Mouse (Mus musculus): ENCODE data around the gene Mocs3. TPM values are rescaled to one million over a fixed set of nuclear protein-coding genes. Genes with fewer than 3 reads are reported as not detected.

Gene Mocs3
- polyA plus RNA-seq, 1 experiment: 11.4 TPM

GRCm38 (mm10) chr2:168229116-168230025, 1.1 kb upstream of the Mocs3 start:
- H3K79me2 ChIP-seq (ENCODE audit: control insufficient read depth, insufficient read depth): peaks cover 44% of the 10 kb centered on the region
- peak overlapping the region; percentile 82 for H3ac ChIP-seq (ENCODE audit: control insufficient read depth, insufficient read length)
- H3K4me2 ChIP-seq (ENCODE audit: low read depth): peak overlapping the region; percentile 79
- H3K27me3 ChIP-seq (ENCODE audit: control insufficient read depth, insufficient read depth, insufficient read length): no peaks in the 10 kb centered on the region
- TF ChIP-seq CEBPB (IDR thresholded peaks at IDR 0.05; ENCODE audit: insufficient read depth, poor library complexity, severe bottlenecking) (no peak), E2F4 (IDR thresholded peaks at IDR 0.05; ENCODE audit: insufficient read depth) (no peak), POLR2AphosphoS2 (IDR thresholded peaks at IDR 0.05; ENCODE audit: insufficient read length, low read depth) (no peak), MAX (IDR thresholded peaks at IDR 0.05; ENCODE audit: low read depth) (no peak), USF1 (IDR thresholded peaks at IDR 0.05; ENCODE audit: low read depth) (no peak), MYOG (IDR thresholded peaks at IDR 0.05; ENCODE audit: control insufficient read depth in 1 of 3, insufficient read depth in 1 of 3, insufficient read length in 2 of 3, low read depth in 2 of 3) (no peak), REST (IDR thresholded peaks at IDR 0.05; ENCODE audit: insufficient read depth, insufficient read length) (no peak), SRF (IDR thresholded peaks at IDR 0.05; ENCODE audit: control insufficient read depth, insufficient read length, low read depth) (no peak)
- peaks cover 6% of the 10 kb centered on the region for H3K36me3 ChIP-seq (ENCODE audit: control insufficient read depth, insufficient read depth)
- peak overlapping the region; percentile 96 for H3K4me3 ChIP-seq

GRCm38 (mm10) chr2:168230773-168231470, 500 bp downstream of the Mocs3 start:
- Histone ChIP-seq H3K36me3 (ENCODE audit: control insufficient read depth, insufficient read depth) (peaks cover 5% of the 10 kb centered on the region), H3K79me2 (ENCODE audit: control insufficient read depth, insufficient read depth) (peaks cover 44% of the 10 kb centered on the region), H3ac (ENCODE audit: control insufficient read depth, insufficient read length) (peak overlapping the region; percentile 82), H3K4me3 (peak overlapping the region; percentile 96), H3K27me3 (ENCODE audit: control insufficient read depth, insufficient read depth, insufficient read length) (no peaks in the 10 kb centered on the region), H3K4me2 (ENCODE audit: low read depth) (peak overlapping the region; percentile 48)
- TF ChIP-seq MYOD1 (IDR thresholded peaks at IDR 0.05; ENCODE audit: control insufficient read depth in 1 of 3, insufficient read length in 2 of 3, low read depth in 2 of 3) (peak in 1 of 3 experiments; percentile 6), TCF3 (IDR thresholded peaks at IDR 0.05; ENCODE audit: insufficient read length, low read depth) (no peak), MYOG (IDR thresholded peaks at IDR 0.05; ENCODE audit: control insufficient read depth in 1 of 3, insufficient read depth in 1 of 3, insufficient read length in 2 of 3, low read depth in 2 of 3) (peak in 2 of 3 experiments; percentile 29 to 42), TCF12 (IDR thresholded peaks at IDR 0.05; ENCODE audit: insufficient read depth, poor library complexity, severe bottlenecking) (no peak), POLR2A (IDR thresholded peaks at IDR 0.05; ENCODE audit: insufficient read length, low read depth) (no peak), POLR2AphosphoS2 (IDR thresholded peaks at IDR 0.05; ENCODE audit: insufficient read length, low read depth) (peak; percentile 13), USF1 (IDR thresholded peaks at IDR 0.05; ENCODE audit: low read depth) (no peak)

DNA sequence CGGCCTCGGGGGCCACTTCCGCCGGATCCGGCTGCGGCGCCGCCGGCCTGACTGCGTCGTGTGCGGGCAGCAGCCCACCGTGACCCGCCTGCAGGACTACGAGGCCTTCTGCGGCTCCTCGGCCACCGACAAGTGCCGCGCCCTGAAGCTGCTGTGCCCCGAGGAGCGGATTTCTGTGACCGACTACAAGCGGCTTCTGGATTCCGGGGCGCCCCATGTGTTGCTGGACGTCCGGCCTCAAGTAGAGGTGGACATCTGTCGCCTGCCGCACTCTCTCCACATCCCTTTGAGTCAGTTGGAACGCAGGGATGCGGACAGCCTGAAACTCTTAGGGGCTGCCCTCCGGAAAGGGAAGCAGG, 1.0 kb downstream of the Mocs3 start:
- no peak for TF ChIP-seq TCF3 (IDR thresholded peaks at IDR 0.05; ENCODE audit: insufficient read length, low read depth)
- no peak for TF ChIP-seq SRF (IDR thresholded peaks at IDR 0.05; ENCODE audit: control insufficient read depth, insufficient read length, low read depth)
- TF ChIP-seq TCF12 (IDR thresholded peaks at IDR 0.05; ENCODE audit: insufficient read depth, poor library complexity, severe bottlenecking): no peak
- no peak for TF ChIP-seq CEBPB (IDR thresholded peaks at IDR 0.05; ENCODE audit: insufficient read depth, poor library complexity, severe bottlenecking)
- TF ChIP-seq MYOD1 (IDR thresholded peaks at IDR 0.05; ENCODE audit: control insufficient read depth in 1 of 3, insufficient read length in 2 of 3, low read depth in 2 of 3): no peak
- no peak for TF ChIP-seq POLR2AphosphoS2 (IDR thresholded peaks at IDR 0.05; ENCODE audit: insufficient read length, low read depth)
- no peak for TF ChIP-seq REST (IDR thresholded peaks at IDR 0.05; ENCODE audit: insufficient read depth, insufficient read length)
- TF ChIP-seq MYOG (IDR thresholded peaks at IDR 0.05; ENCODE audit: control insufficient read depth in 1 of 3, insufficient read depth in 1 of 3, insufficient read length in 2 of 3, low read depth in 2 of 3): no peak
- no peak for TF ChIP-seq POLR2A (IDR thresholded peaks at IDR 0.05; ENCODE audit: insufficient read length, low read depth)
- TF ChIP-seq E2F4 (IDR thresholded peaks at IDR 0.05; ENCODE audit: insufficient read depth): no peak
- TF ChIP-seq USF1 (IDR thresholded peaks at IDR 0.05; ENCODE audit: low read depth): no peak
- no peak for TF ChIP-seq MAX (IDR thresholded peaks at IDR 0.05; ENCODE audit: low read depth)
- Histone ChIP-seq H3K79me2 (ENCODE audit: control insufficient read depth, insufficient read depth) (peaks cover 44% of the 10 kb centered on the region), H3ac (ENCODE audit: control insufficient read depth, insufficient read length) (peak overlapping the region; percentile 82), H3K4me3 (no peak overlapping the region), H3K27me3 (ENCODE audit: control insufficient read depth, insufficient read depth, insufficient read length) (no peaks in the 10 kb centered on the region), H3K4me2 (ENCODE audit: low read depth) (peak overlapping the region; percentile 48), H3K36me3 (ENCODE audit: control insufficient read depth, insufficient read depth) (peaks cover 4% of the 10 kb centered on the region)

DNA sequence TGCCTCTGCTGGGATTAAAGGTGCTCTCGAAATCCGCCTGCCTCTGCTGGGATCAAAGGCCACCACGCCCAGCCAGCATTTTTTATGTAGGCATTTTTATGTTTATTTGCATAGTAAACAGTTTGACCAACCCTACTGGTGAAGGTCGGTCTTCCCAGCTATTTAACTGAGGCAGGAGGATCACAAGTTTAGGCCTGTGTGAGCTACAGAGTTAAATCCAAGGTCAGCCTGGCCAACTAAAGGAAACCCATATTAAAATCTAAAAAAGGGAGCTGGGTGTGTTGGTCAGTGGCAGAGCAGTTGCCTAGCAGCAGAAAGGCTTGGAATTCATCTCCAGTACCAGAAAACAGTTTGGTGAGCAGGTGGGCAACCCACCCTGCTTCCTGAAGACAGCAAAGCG, 2.9 kb downstream of the Mocs3 start:
- peaks cover under 1% of the 10 kb centered on the region for H3K27me3 ChIP-seq (ENCODE audit: control insufficient read depth, insufficient read depth, insufficient read length)
- H3ac ChIP-seq (ENCODE audit: control insufficient read depth, insufficient read length): no peak overlapping the region
- H3K4me3 ChIP-seq: no peak overlapping the region
- H3K36me3 ChIP-seq (ENCODE audit: control insufficient read depth, insufficient read depth): no peaks in the 10 kb centered on the region
- peaks cover 26% of the 10 kb centered on the region for H3K79me2 ChIP-seq (ENCODE audit: control insufficient read depth, insufficient read depth)
- H3K4me2 ChIP-seq (ENCODE audit: low read depth): no peak overlapping the region
- TF ChIP-seq REST (IDR thresholded peaks at IDR 0.05; ENCODE audit: insufficient read depth, insufficient read length) (no peak), MAX (IDR thresholded peaks at IDR 0.05; ENCODE audit: low read depth) (no peak), TCF3 (IDR thresholded peaks at IDR 0.05; ENCODE audit: insufficient read length, low read depth) (no peak), E2F4 (IDR thresholded peaks at IDR 0.05; ENCODE audit: insufficient read depth) (no peak), USF1 (IDR thresholded peaks at IDR 0.05; ENCODE audit: low read depth) (no peak), MYOD1 (IDR thresholded peaks at IDR 0.05; ENCODE audit: control insufficient read depth in 1 of 3, insufficient read length in 2 of 3, low read depth in 2 of 3) (no peak), POLR2A (IDR thresholded peaks at IDR 0.05; ENCODE audit: insufficient read length, low read depth) (no peak), SRF (IDR thresholded peaks at IDR 0.05; ENCODE audit: control insufficient read depth, insufficient read length, low read depth) (no peak), TCF12 (IDR thresholded peaks at IDR 0.05; ENCODE audit: insufficient read depth, poor library complexity, severe bottlenecking) (no peak), CEBPB (IDR thresholded peaks at IDR 0.05; ENCODE audit: insufficient read depth, poor library complexity, severe bottlenecking) (no peak), MYOG (IDR thresholded peaks at IDR 0.05; ENCODE audit: control insufficient read depth in 1 of 3, insufficient read depth in 1 of 3, insufficient read length in 2 of 3, low read depth in 2 of 3) (no peak), POLR2AphosphoS2 (IDR thresholded peaks at IDR 0.05; ENCODE audit: insufficient read length, low read depth) (no peak)

Measured in myocyte (in vitro differentiated cells).